Mouse (Mus musculus) ES-E14 (cell line): Measurements from ENCODE around the gene Cyp26b1.

ENCODE experiments used
- CHD2 ChIP-seq: IDR thresholded peaks from 2 replicates; pipeline ENCODE4 v1.6.1; 2014; ENCODE audit warnings: mild to moderate bottlenecking, low read depth, low read length, inconsistent platforms
- HCFC1 ChIP-seq: IDR thresholded peaks from 2 replicates; pipeline ENCODE4 v1.6.1; 2012; ENCODE audit warnings: low read length, inconsistent platforms, borderline replicate concordance; ENCODE audit not compliant: insufficient read depth
- ZNF384 ChIP-seq: IDR thresholded peaks from 2 replicates; pipeline ENCODE4 v1.6.1; 2012; ENCODE audit warnings: low read depth, low read length, inconsistent platforms

DNA sequence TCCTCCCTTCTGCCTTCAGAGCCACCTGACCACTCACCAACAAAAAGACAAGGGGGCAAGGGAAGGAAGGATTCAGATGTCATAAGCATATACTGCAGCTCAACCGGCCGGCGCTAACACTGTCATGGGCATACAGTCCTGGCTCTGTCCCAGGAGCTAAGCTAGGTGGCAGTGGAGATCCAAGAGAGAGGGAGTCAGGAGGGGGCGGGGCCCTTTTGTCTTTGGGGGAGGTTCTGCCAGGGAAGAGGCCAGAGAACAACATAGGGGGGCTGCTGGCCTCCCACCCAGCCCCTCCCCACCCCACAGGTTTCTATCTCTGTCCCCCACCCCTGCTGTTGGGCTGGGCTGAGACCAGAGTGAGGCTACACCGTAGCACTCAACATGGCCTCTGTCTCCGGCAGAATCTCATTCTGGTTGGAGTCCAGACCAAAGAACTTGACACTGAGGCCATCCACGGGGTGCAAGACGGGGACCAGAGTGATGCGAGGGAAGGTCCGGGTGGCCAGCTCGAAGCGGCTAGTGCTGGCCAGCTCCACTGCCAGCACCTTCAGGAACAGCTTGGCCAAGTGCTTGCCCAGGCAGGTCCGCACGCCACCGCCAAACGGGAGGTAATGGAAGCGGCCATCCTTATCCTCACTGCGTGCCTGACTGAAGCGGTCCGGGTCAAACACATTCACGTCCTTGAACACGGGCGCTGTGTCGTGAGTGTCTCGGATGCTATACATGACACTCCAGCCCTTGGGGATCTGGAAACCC lies 19.6 kb downstream of the Cyp26b1 start:
- no peak for TF ChIP-seq CHD2
- TF ChIP-seq ZNF384 = no peak
- TF ChIP-seq HCFC1 = no peak
